Mouse (Mus musculus): ENCODE data around the gene Kcnma1. TPM values are rescaled to one million over a fixed set of nuclear protein-coding genes. Genes with fewer than 3 reads are reported as not detected.

Gene Kcnma1
- polyA plus RNA-seq, 1 experiment: 3.0 TPM

DNA sequence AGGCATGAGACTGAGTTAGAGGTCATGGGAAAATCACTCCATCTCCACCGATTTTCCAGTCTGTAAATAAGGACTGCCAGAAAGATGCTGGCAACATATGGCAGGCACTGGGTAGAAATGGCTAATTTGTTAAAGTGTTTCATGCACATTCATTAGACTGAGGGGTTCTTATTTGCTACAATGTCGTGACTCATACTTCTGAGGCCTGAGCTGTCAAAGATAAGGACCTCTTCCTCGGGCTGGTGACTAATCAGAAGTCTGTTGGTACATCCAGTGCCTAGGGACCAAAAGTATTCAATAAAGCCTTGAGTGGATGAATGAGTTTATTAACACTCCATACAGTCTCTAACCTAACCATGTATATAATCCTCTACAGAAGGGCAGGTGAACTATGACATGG is 440.9 kb downstream of the Kcnma1 start:
- no peaks in the 10 kb centered on the region for H3K27me3 ChIP-seq (ENCODE audit: control insufficient read depth, insufficient read depth, low read length)
- H3K36me3 ChIP-seq (ENCODE audit: control insufficient read depth, insufficient read depth, low read length): no peaks in the 10 kb centered on the region
- H3K4me1 ChIP-seq (ENCODE audit: control insufficient read depth, insufficient read depth, low read length): no peaks in the 10 kb centered on the region; the same call in 1 of the 2 replicates
- H3K27ac ChIP-seq (ENCODE audit: control insufficient read depth, insufficient read depth, low read depth, low read length): no peak overlapping the region
- H3K4me3 ChIP-seq (ENCODE audit: control insufficient read depth, low read depth, low read length): no peak overlapping the region
- TF ChIP-seq CTCF (IDR thresholded peaks at IDR 0.05; ENCODE audit: control insufficient read depth, insufficient read depth, insufficient replicate concordance, low read depth, low read length) (no peak), POLR2A (IDR thresholded peaks at IDR 0.05; ENCODE audit: control insufficient read depth, low read depth, low read length) (no peak)

- Histone ChIP-seq H3K27ac (ENCODE audit: control insufficient read depth, insufficient read depth, low read depth, low read length) (no peak overlapping the region), H3K4me3 (ENCODE audit: control insufficient read depth, low read depth, low read length) (no peak overlapping the region), H3K27me3 (ENCODE audit: control insufficient read depth, insufficient read depth, low read length) (no peaks in the 10 kb centered on the region), H3K4me1 (ENCODE audit: control insufficient read depth, insufficient read depth, low read length) (no peaks in the 10 kb centered on the region; the same call in 1 of the 2 replicates), H3K36me3 (ENCODE audit: control insufficient read depth, insufficient read depth, low read length) (no peaks in the 10 kb centered on the region)
- TF ChIP-seq POLR2A (IDR thresholded peaks at IDR 0.05; ENCODE audit: control insufficient read depth, low read depth, low read length) (no peak), CTCF (IDR thresholded peaks at IDR 0.05; ENCODE audit: control insufficient read depth, insufficient read depth, insufficient replicate concordance, low read depth, low read length) (no peak)
These were observed 441.5 kb downstream of the Kcnma1 start for GRCm38 (mm10) chr14:23572778-23573177.

- H3K4me1 ChIP-seq (ENCODE audit: control insufficient read depth, insufficient read depth, low read length): no peaks in the 10 kb centered on the region
- no peaks in the 10 kb centered on the region for H3K27me3 ChIP-seq (ENCODE audit: control insufficient read depth, insufficient read depth, low read length)
- no peaks in the 10 kb centered on the region for H3K36me3 ChIP-seq (ENCODE audit: control insufficient read depth, insufficient read depth, low read length)
- no peak overlapping the region for H3K4me3 ChIP-seq (ENCODE audit: control insufficient read depth, low read depth, low read length)
- TF ChIP-seq POLR2A (IDR thresholded peaks at IDR 0.05; ENCODE audit: control insufficient read depth, low read depth, low read length) (no peak), CTCF (IDR thresholded peaks at IDR 0.05; ENCODE audit: control insufficient read depth, insufficient read depth, insufficient replicate concordance, low read depth, low read length) (no peak)
- H3K27ac ChIP-seq (ENCODE audit: control insufficient read depth, insufficient read depth, low read depth, low read length): no peak overlapping the region
These were observed 444.0 kb downstream of the Kcnma1 start for GRCm38 (mm10) chr14:23570251-23570650.

DNA sequence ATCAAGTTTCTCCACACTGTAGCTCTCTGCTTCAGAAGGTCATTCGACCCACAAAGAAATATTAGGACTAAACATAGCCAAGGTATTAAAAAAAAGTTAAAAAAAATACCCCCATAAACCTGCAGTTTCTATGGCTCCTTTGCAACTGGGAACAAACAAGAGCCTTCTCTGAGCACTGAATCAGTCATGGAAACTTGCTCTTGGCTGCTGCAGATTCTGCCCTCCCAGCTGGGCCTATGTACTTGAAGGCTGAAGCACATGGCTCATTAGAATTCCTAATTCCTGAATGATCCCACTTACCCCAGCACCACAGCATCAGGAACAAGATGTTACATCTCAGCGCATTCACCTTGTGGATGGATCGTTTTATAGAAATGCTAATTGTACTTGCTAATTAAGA is 448.4 kb downstream of the Kcnma1 start:
- Histone ChIP-seq H3K4me1 (ENCODE audit: control insufficient read depth, insufficient read depth, low read length) (no peaks in the 10 kb centered on the region), H3K4me3 (ENCODE audit: control insufficient read depth, low read depth, low read length) (no peak overlapping the region), H3K36me3 (ENCODE audit: control insufficient read depth, insufficient read depth, low read length) (no peaks in the 10 kb centered on the region), H3K27ac (ENCODE audit: control insufficient read depth, insufficient read depth, low read depth, low read length) (no peak overlapping the region), H3K27me3 (ENCODE audit: control insufficient read depth, insufficient read depth, low read length) (no peaks in the 10 kb centered on the region)
- TF ChIP-seq CTCF (IDR thresholded peaks at IDR 0.05; ENCODE audit: control insufficient read depth, insufficient read depth, insufficient replicate concordance, low read depth, low read length) (no peak), POLR2A (IDR thresholded peaks at IDR 0.05; ENCODE audit: control insufficient read depth, low read depth, low read length) (no peak)

DNA sequence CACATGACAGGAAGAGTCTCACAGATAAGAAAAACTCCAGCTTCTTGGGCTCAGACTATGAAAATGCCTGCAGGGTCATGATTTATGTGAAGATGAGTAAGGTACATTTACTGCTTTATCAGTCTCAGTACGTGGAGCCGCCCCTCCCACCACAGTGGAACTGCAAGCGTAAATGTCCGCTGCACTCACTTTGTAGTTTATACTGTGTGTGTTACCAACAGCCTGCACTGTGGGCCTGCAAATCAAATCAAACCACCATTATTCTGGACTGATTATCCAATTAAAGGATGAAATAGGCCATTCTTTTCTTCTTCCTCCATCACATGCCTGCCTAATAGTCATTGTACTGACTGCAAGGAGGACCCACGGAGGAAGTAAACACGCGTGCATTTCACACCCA is 449.8 kb downstream of the Kcnma1 start:
- Histone ChIP-seq H3K4me3 (ENCODE audit: control insufficient read depth, low read depth, low read length) (no peak overlapping the region), H3K27ac (ENCODE audit: control insufficient read depth, insufficient read depth, low read depth, low read length) (no peak overlapping the region), H3K36me3 (ENCODE audit: control insufficient read depth, insufficient read depth, low read length) (no peaks in the 10 kb centered on the region), H3K27me3 (ENCODE audit: control insufficient read depth, insufficient read depth, low read length) (no peaks in the 10 kb centered on the region), H3K4me1 (ENCODE audit: control insufficient read depth, insufficient read depth, low read length) (no peaks in the 10 kb centered on the region)
- TF ChIP-seq CTCF (IDR thresholded peaks at IDR 0.05; ENCODE audit: control insufficient read depth, insufficient read depth, insufficient replicate concordance, low read depth, low read length) (no peak), POLR2A (IDR thresholded peaks at IDR 0.05; ENCODE audit: control insufficient read depth, low read depth, low read length) (no peak)

- Histone ChIP-seq H3K27ac (ENCODE audit: control insufficient read depth, insufficient read depth, low read depth, low read length) (no peak overlapping the region), H3K4me1 (ENCODE audit: control insufficient read depth, insufficient read depth, low read length) (no peaks in the 10 kb centered on the region), H3K27me3 (ENCODE audit: control insufficient read depth, insufficient read depth, low read length) (no peaks in the 10 kb centered on the region), H3K4me3 (ENCODE audit: control insufficient read depth, low read depth, low read length) (no peak overlapping the region), H3K36me3 (ENCODE audit: control insufficient read depth, insufficient read depth, low read length) (no peaks in the 10 kb centered on the region)
- TF ChIP-seq POLR2A (IDR thresholded peaks at IDR 0.05; ENCODE audit: control insufficient read depth, low read depth, low read length): no peak
- no peak for TF ChIP-seq CTCF (IDR thresholded peaks at IDR 0.05; ENCODE audit: control insufficient read depth, insufficient read depth, insufficient replicate concordance, low read depth, low read length)
These were observed 451.1 kb downstream of the Kcnma1 start for GRCm38 (mm10) chr14:23563180-23563579.

GRCm38 (mm10) chr14:23555647-23556046 is 458.6 kb downstream of the Kcnma1 start:
- TF ChIP-seq POLR2A (IDR thresholded peaks at IDR 0.05; ENCODE audit: control insufficient read depth, low read depth, low read length): no peak
- no peak for TF ChIP-seq CTCF (IDR thresholded peaks at IDR 0.05; ENCODE audit: control insufficient read depth, insufficient read depth, insufficient replicate concordance, low read depth, low read length)
- no peaks in the 10 kb centered on the region for H3K36me3 ChIP-seq (ENCODE audit: control insufficient read depth, insufficient read depth, low read length)
- no peaks in the 10 kb centered on the region for H3K27me3 ChIP-seq (ENCODE audit: control insufficient read depth, insufficient read depth, low read length)
- H3K27ac ChIP-seq (ENCODE audit: control insufficient read depth, insufficient read depth, low read depth, low read length): no peak overlapping the region
- no peak overlapping the region for H3K4me3 ChIP-seq (ENCODE audit: control insufficient read depth, low read depth, low read length)
- no peaks in the 10 kb centered on the region for H3K4me1 ChIP-seq (ENCODE audit: control insufficient read depth, insufficient read depth, low read length)

All from testis, adult 2 months (tissue).